35 mouse cellular contexts compared by ENCODE assay signal in the genomic region with DNA sequence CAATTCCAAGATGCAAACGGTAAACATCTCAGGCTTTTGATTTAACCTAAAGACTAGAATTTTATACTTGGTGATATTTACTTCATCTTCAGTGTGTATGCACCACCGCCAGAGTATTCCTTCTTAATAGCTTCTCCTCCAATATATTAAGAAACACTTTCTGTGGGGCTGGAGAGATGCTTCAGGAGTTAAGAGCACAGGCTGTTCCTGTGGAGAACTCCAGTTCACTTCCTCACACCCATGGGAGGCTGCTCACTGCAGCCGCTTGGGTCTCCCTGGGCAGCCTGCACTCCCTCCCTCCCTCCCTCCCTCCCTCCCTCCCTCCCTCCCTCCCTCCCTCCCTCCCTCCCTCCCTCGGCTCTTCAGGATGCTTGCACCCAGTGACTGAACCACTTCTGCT.
"Had no signal": no experiment of that assay in that cellular context is flagged by ENCODE, and none has a peak within 500 bp of the region (broad histone marks: within the 10 kb centered on the region; RNA-seq: fewer than 3 reads in every experiment).

No protein-coding gene starts in this region.

- H3K36me3 ChIP-seq: heart, embryonic 10.5 days; heart, embryonic 12.5 days; heart, embryonic 13.5 days; heart, embryonic 15.5 days; hindbrain, embryonic 10.5 days; hindbrain, embryonic 12.5 days; hindbrain, embryonic 13.5 days; hindbrain, embryonic 15.5 days; intestine, embryonic 15.5 days; kidney, embryonic 15.5 days had no signal

- DNase-seq: heart, postnatal 10 days; heart, postnatal 14 days; heart, postnatal 36 days; heart, postnatal 4 days; kidney, adult 11 months; kidney, adult 18-20 months; kidney, adult 2 months; kidney, adult 8-10 months; kidney, adult 9 months; kidney, postnatal 10 days; kidney, postnatal 14 days; kidney, postnatal 25 days; kidney, postnatal 36 days; kidney, postnatal 4 days; layer of hippocampus, adult 9-11 months; layer of hippocampus, postnatal 36 days had no signal

- H3K4me3 ChIP-seq: heart, embryonic 10.5 days; heart, embryonic 12.5 days; heart, embryonic 13.5 days; heart, embryonic 15.5 days; hindbrain, embryonic 10.5 days; hindbrain, embryonic 12.5 days; hindbrain, embryonic 13.5 days; hindbrain, embryonic 15.5 days; intestine, embryonic 15.5 days; kidney, embryonic 15.5 days; layer of hippocampus, adult 2 months had no signal

- H3K4me1 ChIP-seq: heart, embryonic 10.5 days; heart, embryonic 12.5 days; heart, embryonic 13.5 days; heart, embryonic 15.5 days; hindbrain, embryonic 12.5 days; hindbrain, embryonic 15.5 days; intestine, embryonic 15.5 days had no signal

- ATAC-seq: hindbrain, embryonic 16.5 days; hindbrain, postnatal 0 days; inflammation-experienced regulatory T-cells, adult 6 months; intestine, embryonic 15.5 days; intestine, embryonic 16.5 days; intestine, postnatal 0 days had no signal

- H3K27me3 ChIP-seq: heart, embryonic 12.5 days; heart, embryonic 13.5 days; heart, embryonic 15.5 days; hindbrain, embryonic 12.5 days; hindbrain, embryonic 13.5 days; hindbrain, embryonic 15.5 days; intestine, embryonic 15.5 days; kidney, embryonic 15.5 days had no signal

- H3K4me2 ChIP-seq: heart, embryonic 11.5 days; heart, embryonic 12.5 days; heart, embryonic 13.5 days; heart, embryonic 15.5 days; hindbrain, embryonic 12.5 days; hindbrain, embryonic 13.5 days; hindbrain, embryonic 14.5 days; hindbrain, embryonic 15.5 days; intestine, embryonic 15.5 days; kidney, embryonic 15.5 days had no signal

- H3K27ac ChIP-seq: heart, embryonic 10.5 days; heart, embryonic 13.5 days; heart, embryonic 15.5 days; hindbrain, embryonic 10.5 days; hindbrain, embryonic 12.5 days; hindbrain, embryonic 13.5 days; hindbrain, embryonic 14.5 days; hindbrain, embryonic 15.5 days; hindbrain, postnatal 0 days; intestine, embryonic 15.5 days; kidney, embryonic 15.5 days; kidney, postnatal 0 days; layer of hippocampus, adult 2 months had no signal

- H3K9ac ChIP-seq: heart, embryonic 12.5 days; heart, embryonic 13.5 days; heart, embryonic 15.5 days; hindbrain, embryonic 12.5 days; hindbrain, embryonic 13.5 days; hindbrain, embryonic 14.5 days; hindbrain, embryonic 15.5 days; intestine, embryonic 15.5 days; kidney, embryonic 15.5 days had no signal

- H3K9me3 ChIP-seq: heart, embryonic 10.5 days; heart, embryonic 13.5 days; heart, embryonic 15.5 days; hindbrain, embryonic 10.5 days; hindbrain, embryonic 12.5 days; hindbrain, embryonic 13.5 days; hindbrain, embryonic 15.5 days; intestine, embryonic 15.5 days; kidney, embryonic 15.5 days had no signal
